Mouse (Mus musculus) olfactory bulb, adult 2 months (tissue): ENCODE data around the gene Cad.

ENCODE experiments used
- CTCF ChIP-seq: fragments of 200-500 bp; IDR thresholded peaks from 2 replicates; pipeline ENCODE4 v1.5.1; 2012; ENCODE audit warnings: low read depth, mild to moderate bottlenecking, low read length, moderate library complexity; ENCODE audit not compliant: insufficient read depth
- POLR2A ChIP-seq: fragments of 200-500 bp; IDR thresholded peaks from 2 replicates; pipeline ENCODE4 v1.6.1; 2012; ENCODE audit warnings: mild to moderate bottlenecking, low read depth, low read length, moderate library complexity; ENCODE audit not compliant: insufficient read depth

DNA sequence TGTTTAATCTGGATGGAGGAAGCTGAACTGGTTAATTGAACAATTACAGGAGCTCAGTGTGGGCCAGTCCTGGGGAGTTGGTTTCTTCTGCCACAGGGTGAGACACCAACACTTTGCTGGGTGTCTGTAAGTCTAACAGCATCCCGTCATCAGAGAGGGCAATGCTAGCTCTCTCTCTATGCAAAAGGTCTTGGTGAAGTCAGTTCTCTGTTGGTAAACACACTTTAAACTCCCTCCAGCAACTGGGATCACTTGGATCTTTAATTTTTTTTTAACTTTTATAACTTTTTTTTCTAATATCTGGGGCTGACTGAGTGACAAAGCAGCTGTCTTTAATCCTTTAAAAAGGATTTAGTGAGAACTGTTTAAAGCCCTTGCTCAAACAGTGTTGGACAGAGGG lies 31.9 kb upstream of the Cad start:
- TF ChIP-seq POLR2A (no peak), CTCF (no peak)
